Mouse (Mus musculus) intestine, embryonic 16.5 days (tissue): Measurements from ENCODE around the gene Tcp11l2. TPM values are rescaled to one million over a fixed set of nuclear protein-coding genes. Genes with fewer than 3 reads are reported as not detected.
A peak's percentile ranks its signal among the peaks of the same experiment; 100 is the strongest.

ENCODE experiments used
- ATAC-seq: fragments of 200-750 bp; cut with Nextera tagmentation; 2 replicates; pipeline ENCODE4 v1.8.0; 2017; ENCODE audit warnings: moderate TSS enrichment, moderate library complexity
- H3K27ac ChIP-seq: fragments of 300-500 bp; sonication (generic); 2 replicates; pipeline ENCODE4 v1.5.1; 2014; ENCODE audit warnings: mild to moderate bottlenecking, low read length
- H3K27me3 ChIP-seq: fragments of 300-500 bp; sonication (generic); replicated peaks from 2 replicates; pipeline ENCODE4 v1.6.1; 2014; ENCODE audit warnings: low read length, control low read depth, mixed read lengths; ENCODE audit not compliant: control insufficient read depth, insufficient read depth
- H3K36me3 ChIP-seq: fragments of 300-500 bp; sonication (generic); 2 replicates; pipeline ENCODE4 v1.6.1; 2014; ENCODE audit warnings: low read length, control low read depth; ENCODE audit not compliant: control insufficient read depth, insufficient read depth
- H3K4me1 ChIP-seq: fragments of 300-500 bp; sonication (generic); 2 replicates; pipeline ENCODE4 v1.6.1; 2014; ENCODE audit warnings: low read length, control low read depth, mixed read lengths; ENCODE audit not compliant: control insufficient read depth, insufficient read depth
- H3K4me2 ChIP-seq: fragments of 300-500 bp; sonication (generic); 2 replicates; pipeline ENCODE4 v1.6.1; 2014; ENCODE audit warnings: low read depth, low read length, control low read depth
- H3K4me3 ChIP-seq: fragments of 300-500 bp; sonication (generic); 2 replicates; pipeline ENCODE4 v1.5.1; 2014; ENCODE audit warnings: mild to moderate bottlenecking, low read length
- H3K9ac ChIP-seq: fragments of 300-500 bp; sonication (generic); 2 replicates; pipeline ENCODE4 v1.6.1; 2014; ENCODE audit warnings: low read depth, low read length
- H3K9me3 ChIP-seq: fragments of 300-500 bp; sonication (generic); 2 replicates; pipeline ENCODE4 v1.6.1; 2016; ENCODE audit warnings: low read length, control low read depth; ENCODE audit not compliant: control insufficient read depth
- WGBS: fragments of 180-500 bp; shearing (Covaris S2); extraction: QIAGEN DNeasy Blood & Tissue Kit; methylation state at CpG from one replicate; pipeline ENCODE4 v1.1.7; 2014; 5-methylcytosine and 5-hydroxymethylcytosine counted together
- polyA plus RNA-seq: library from polyadenylated mRNA; unstranded; fragments of >200 nt; fragmentation: Nextera tagmentation; extraction: Ambion mirVana; gene quantifications from 2 replicates; pipeline ENCODE4 v1.2.1, GENCODE M21; 2015

The Tcp11l2 gene
- 13.4 and 13.6 TPM in 2 replicates for polyA plus RNA-seq

DNA sequence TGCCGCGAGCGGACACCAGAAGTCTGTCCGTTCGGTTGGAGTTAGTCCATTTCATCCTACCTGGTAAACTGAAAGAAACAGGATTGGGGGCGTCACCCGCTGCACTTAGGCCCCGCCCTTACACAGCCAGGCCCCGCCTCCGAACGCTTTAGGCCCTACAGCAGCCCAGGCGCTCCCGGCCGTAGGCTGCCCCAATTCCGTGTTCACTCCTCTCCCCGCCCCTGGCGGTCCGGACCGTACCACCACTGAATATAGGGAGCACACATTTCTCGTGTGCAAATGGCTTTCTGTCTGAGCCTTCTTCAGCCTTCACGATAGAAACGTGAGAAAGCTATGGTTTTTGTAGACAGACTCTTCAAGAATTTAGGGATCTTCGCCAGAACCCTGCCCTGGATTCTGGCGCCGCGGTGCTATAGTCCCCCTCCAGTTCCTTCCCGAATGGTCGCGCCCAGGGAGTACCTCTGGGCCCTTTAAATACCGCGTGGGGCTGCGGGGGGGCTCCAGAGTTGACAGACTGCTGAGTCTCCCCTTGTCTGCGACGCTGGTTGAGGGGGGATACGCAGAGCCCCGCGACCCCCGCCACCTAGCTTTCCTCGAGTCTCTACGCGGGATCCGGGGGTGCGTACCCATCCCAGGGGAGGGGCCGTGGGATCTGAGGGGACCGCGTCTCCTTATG, at the start of gene Tcp11l2:
Gene Tcp11l2 (plus strand): TSS at position 232 of the 676 bp plus-strand sequence.
- peak; percentile 99 for ATAC-seq
- Histone ChIP-seq H3K27me3 (no peaks in the 10 kb centered on the region), H3K36me3 (no peaks in the 10 kb centered on the region)

GRCm38 (mm10) chr10:84527070-84527469, 49.4 kb upstream of the Tcp11l2 start:
- H3K4me2 ChIP-seq: no peak overlapping the region
- no peak overlapping the region for H3K9ac ChIP-seq
- ATAC-seq: no peak
- H3K4me1 ChIP-seq: peaks cover 17% of the 10 kb centered on the region
- 76% methylated on average over 5 of the region's 5 CpGs for WGBS
- H3K36me3 ChIP-seq: 0 out of 2 replicates have a peak, but pooled peaks cover 3% of the 10 kb centered on the region
- H3K9me3 ChIP-seq: no peaks in the 10 kb centered on the region
- H3K4me3 ChIP-seq: no peak overlapping the region
- no peak overlapping the region for H3K27ac ChIP-seq
- H3K27me3 ChIP-seq: no peaks in the 10 kb centered on the region

More for the DNA sequence above, at the start of gene Tcp11l2:
- H3K4me2 ChIP-seq: peak within 1 kb of the TSS; percentile 73
- WGBS: under 1% methylated on average over 46 of the region's 46 CpGs
- no peaks in the 10 kb centered on the region for H3K9me3 ChIP-seq
- H3K9ac ChIP-seq: peak within 1 kb of the TSS; percentile 70
- H3K27ac ChIP-seq: peak within 1 kb of the TSS; percentile 65
- H3K4me1 ChIP-seq: 0 out of 2 replicates have a peak, but pooled peaks cover 3% of the 10 kb centered on the region
- peak within 1 kb of the TSS; percentile 77 for H3K4me3 ChIP-seq

- Histone ChIP-seq H3K4me3 (no peak overlapping the region), H3K27ac (no peak overlapping the region), H3K9ac (no peak overlapping the region), H3K4me2 (no peak overlapping the region), H3K4me1 (peaks cover 23% of the 10 kb centered on the region), H3K9me3 (no peaks in the 10 kb centered on the region), H3K27me3 (no peaks in the 10 kb centered on the region), H3K36me3 (0 out of 2 replicates have a peak, but pooled peaks cover 3% of the 10 kb centered on the region)
- WGBS: 80% methylated on average over 12 of the region's 12 CpGs
- ATAC-seq: no peak
These were observed 48.8 kb upstream of the Tcp11l2 start for GRCm38 (mm10) chr10:84527631-84528030.

GRCm38 (mm10) chr10:84530388-84530787, 46.0 kb upstream of the Tcp11l2 start:
- Histone ChIP-seq H3K27ac (no peak overlapping the region), H3K9ac (no peak overlapping the region), H3K27me3 (no peaks in the 10 kb centered on the region), H3K4me2 (no peak overlapping the region), H3K36me3 (0 out of 2 replicates have a peak, but pooled peaks cover 3% of the 10 kb centered on the region), H3K4me1 (peaks cover 25% of the 10 kb centered on the region), H3K9me3 (no peaks in the 10 kb centered on the region), H3K4me3 (no peak overlapping the region)
- no peak for ATAC-seq
- 78% methylated on average over 8 of the region's 8 CpGs for WGBS

DNA sequence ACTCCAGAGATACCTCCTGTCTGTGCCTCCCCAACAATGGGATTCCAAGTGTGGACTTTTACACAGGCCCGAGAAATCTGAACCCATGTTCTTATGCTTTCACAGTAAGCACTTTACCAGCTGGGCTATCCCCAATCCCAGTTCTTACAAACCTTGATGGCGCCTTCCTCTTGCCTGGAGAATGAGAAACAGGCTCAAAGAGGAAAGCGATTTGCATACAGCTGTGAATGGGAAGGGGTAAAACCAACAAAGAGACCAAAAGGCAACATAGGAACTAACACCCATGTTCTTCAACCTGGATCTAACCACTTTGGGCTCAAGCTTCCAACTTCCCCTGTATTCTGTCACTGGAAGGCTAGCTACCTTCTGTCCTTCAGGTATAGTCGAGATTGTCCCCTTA, 44.9 kb upstream of the Tcp11l2 start:
- peak overlapping the region; percentile 41; the same call in 1 of the 2 replicates for H3K9ac ChIP-seq
- no peaks in the 10 kb centered on the region for H3K9me3 ChIP-seq
- no peaks in the 10 kb centered on the region for H3K27me3 ChIP-seq
- H3K36me3 ChIP-seq: 0 out of 2 replicates have a peak, but pooled peaks cover 1% of the 10 kb centered on the region
- H3K4me3 ChIP-seq: peak overlapping the region; percentile 78
- peak overlapping the region; percentile 81 for H3K4me2 ChIP-seq
- no peak overlapping the region for H3K27ac ChIP-seq
- peaks cover 25% of the 10 kb centered on the region for H3K4me1 ChIP-seq
- 75% methylated on average over 4 of the region's 4 CpGs for WGBS
- ATAC-seq: no peak

GRCm38 (mm10) chr10:84532191-84532889, 44.1 kb upstream of the Tcp11l2 start:
- Histone ChIP-seq H3K36me3 (no peaks in the 10 kb centered on the region), H3K4me2 (peak overlapping the region; percentile 81), H3K9me3 (no peaks in the 10 kb centered on the region), H3K4me1 (peaks cover 25% of the 10 kb centered on the region), H3K27me3 (no peaks in the 10 kb centered on the region), H3K4me3 (peak overlapping the region; percentile 78), H3K9ac (peak overlapping the region; percentile 85; the same call in 1 of the 2 replicates), H3K27ac (peak overlapping the region; percentile 39; the same call in 1 of the 2 replicates)
- WGBS: 50% methylated on average over 16 of the region's 16 CpGs
- ATAC-seq: no peak

- Histone ChIP-seq H3K36me3 (no peaks in the 10 kb centered on the region), H3K9ac (peak overlapping the region; percentile 85), H3K4me3 (peak overlapping the region; percentile 78), H3K4me2 (peak overlapping the region; percentile 81), H3K27ac (peak overlapping the region; percentile 74), H3K4me1 (peaks cover 25% of the 10 kb centered on the region), H3K27me3 (no peaks in the 10 kb centered on the region), H3K9me3 (no peaks in the 10 kb centered on the region)
- peak; percentile 47 for ATAC-seq
- WGBS: 1% methylated on average over 60 of the region's 72 CpGs
These were observed 43.2 kb upstream of the Tcp11l2 start for GRCm38 (mm10) chr10:84532911-84533882.

- Histone ChIP-seq H3K4me1 (peaks cover 25% of the 10 kb centered on the region), H3K36me3 (no peaks in the 10 kb centered on the region), H3K4me3 (peak within 1 kb of the TSS; percentile 78), H3K27ac (peak within 1 kb of the TSS; percentile 74), H3K27me3 (no peaks in the 10 kb centered on the region), H3K4me2 (peak within 1 kb of the TSS; percentile 81), H3K9me3 (no peaks in the 10 kb centered on the region), H3K9ac (peak within 1 kb of the TSS; percentile 85)
- peak; percentile 90 for ATAC-seq
- WGBS: 1% methylated on average over 54 of the region's 64 CpGs
These were observed 42.3 kb upstream of the Tcp11l2 start, which contains the start of gene Ckap4 for GRCm38 (mm10) chr10:84533912-84534671. Ckap4 (minus strand) TSS chr10:84534062.
